Mouse (Mus musculus): ENCODE data around the gene Stam.

Stam gene

GRCm38 (mm10) chr2:14127629-14128028 is 53.7 kb downstream of the Stam start:
- DNase-seq: no peak

GRCm38 (mm10) chr2:14130641-14131339 is 56.9 kb downstream of the Stam start:
- DNase-seq: no peak

GRCm38 (mm10) chr2:14132468-14133326 is 58.8 kb downstream of the Stam start:
- no peak for DNase-seq

GRCm38 (mm10) chr2:14136906-14137305 is 63.0 kb downstream of the Stam start:
- DNase-seq: no peak

GRCm38 (mm10) chr2:14139590-14139989 is 65.7 kb downstream of the Stam start:
- peak; percentile 7 to 32 for DNase-seq

- DNase-seq: no peak
Observed at GRCm38 (mm10) chr2:14140044-14140443, 66.1 kb downstream of the Stam start.

GRCm38 (mm10) chr2:14145311-14145710 is 71.4 kb downstream of the Stam start:
- no peak for DNase-seq

- DNase-seq: no peak
Observed at GRCm38 (mm10) chr2:14146913-14147312, 73.0 kb downstream of the Stam start.

GRCm38 (mm10) chr2:14150829-14151228 is 76.9 kb downstream of the Stam start:
- no peak for DNase-seq

GRCm38 (mm10) chr2:14151854-14152253 is 78.0 kb downstream of the Stam start:
- no peak for DNase-seq

GRCm38 (mm10) chr2:14159047-14159446 is 85.1 kb downstream of the Stam start:
- no peak for DNase-seq

GRCm38 (mm10) chr2:14159756-14160155 is 85.9 kb downstream of the Stam start:
- DNase-seq: no peak

GRCm38 (mm10) chr2:14164459-14165030 is 90.6 kb downstream of the Stam start:
- peak in 1 of 2 experiments; percentile 6 for DNase-seq

- DNase-seq: no peak
Observed at GRCm38 (mm10) chr2:14165066-14165465, 91.2 kb downstream of the Stam start.

- DNase-seq: no peak
Observed at GRCm38 (mm10) chr2:14165618-14166344, 91.9 kb downstream of the Stam start.

- no peak for DNase-seq
Observed at GRCm38 (mm10) chr2:14167721-14168120, 93.8 kb downstream of the Stam start.

- DNase-seq: no peak
Observed at GRCm38 (mm10) chr2:14174334-14174733, 100.4 kb downstream of the Stam start, which contains the start of gene Tmem236. Gene Tmem236 (plus strand): TSS chr2:14174523.

- no peak for DNase-seq
Observed at GRCm38 (mm10) chr2:14176460-14177193, 102.7 kb downstream of the Stam start.

- no peak for DNase-seq
Observed at GRCm38 (mm10) chr2:14184375-14184774, 110.5 kb downstream of the Stam start.

- DNase-seq: no peak
Observed at GRCm38 (mm10) chr2:14190684-14191083, 116.8 kb downstream of the Stam start.

GRCm38 (mm10) chr2:14191601-14192000 is 117.7 kb downstream of the Stam start:
- DNase-seq: no peak

GRCm38 (mm10) chr2:14192046-14192445 is 118.1 kb downstream of the Stam start:
- DNase-seq: no peak

Measured in kidney, adult 8-10 months (tissue).